Mouse (Mus musculus) ovary, adult 10 weeks (tissue): ENCODE measurements around the gene Cfh. TPM values are rescaled to one million over a fixed set of nuclear protein-coding genes. Genes with fewer than 3 reads are reported as not detected.

Source experiments
- polyA plus RNA-seq: library from polyadenylated mRNA; stranded (reverse); fragments of 350-450 nt; fragmentation: Illumina TruSeq; extraction: RNeasy Lipid Tissue Mini Kit (QIAGEN cat#74804); gene quantifications from one replicate; pipeline ENCODE4 v1.2.3, GENCODE M21; 2014

Cfh gene
- 3,641 TPM for polyA plus RNA-seq

DNA sequence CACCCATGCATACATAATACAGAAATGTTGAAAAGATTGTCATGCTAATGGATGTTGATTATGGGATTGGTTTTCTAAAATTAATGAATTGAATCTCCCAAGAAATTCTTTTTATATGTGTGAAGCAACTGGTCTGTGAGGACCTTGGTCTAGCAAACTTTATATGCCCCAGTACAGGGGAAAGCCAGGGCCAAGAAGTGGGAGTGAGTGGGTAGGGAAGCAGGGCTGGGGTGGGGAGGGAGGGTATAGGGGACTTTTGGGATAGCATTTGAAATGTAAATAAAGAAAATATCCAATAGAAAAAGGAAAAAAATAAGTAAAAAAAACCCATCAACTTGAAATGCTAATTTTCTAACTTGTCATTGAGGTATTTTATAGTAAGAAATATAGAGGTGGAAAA is at the start of gene Cfh:
TSS of gene Cfh (minus strand) at position 101 of the 400 bp plus-strand sequence.

Other genes with a start within 250 kb of the Cfh start
- gene Kcnt2, start 62.4 kb upstream of the Cfh start, polyA plus RNA-seq = 43.7 TPM